Comparison of ENCODE assay signal across 26 mouse cellular contexts in genomic region chr9:83964376-83964775, GRCm38 (mm10). TPM values are rescaled to one million over a fixed set of nuclear protein-coding genes. Genes with fewer than 3 reads are reported as not detected.
DNase-seq lines count a peak whose midpoint lies in the region; ATAC-seq and TF ChIP-seq lines count a peak whose summit lies in the region.
"Had no signal": no experiment of that assay in that cellular context is flagged by ENCODE, and none has a peak within 500 bp of the region (broad histone marks: within the 10 kb centered on the region; RNA-seq: fewer than 3 reads in every experiment).

No protein-coding gene starts in this region.

- H3K27ac ChIP-seq in limb, embryonic 14.5 days (replicated peaks; ENCODE audit: low read depth, low read length), result no peak overlapping the region
- H3K27ac ChIP-seq in limb, embryonic 10.5 days, result no peak overlapping the region
- H3K27ac ChIP-seq in heart, postnatal 0 days (ENCODE audit: low read depth), result peak overlapping the region; percentile 21; the same call in 1 of the 2 replicates
- H3K27ac ChIP-seq: embryonic facial prominence, embryonic 13.5 days; forebrain, embryonic 15.5 days; intestine, embryonic 15.5 days had no signal

- no peak for TF ChIP-seq POLR2A in limb, embryonic 14.5 days (IDR thresholded peaks at IDR 0.05; ENCODE audit: borderline replicate concordance, extremely low read depth, insufficient read depth, insufficient read length)

- TF ChIP-seq EP300 in heart, postnatal 0 days (IDR thresholded peaks at IDR 0.05; ENCODE audit: low read depth), result peak; percentile 43; the same call in 1 of the 2 replicates

- no peaks in the 10 kb centered on the region for H3K36me3 ChIP-seq in limb, embryonic 14.5 days (ENCODE audit: control insufficient read depth, insufficient read depth, low read length)
- peaks cover 4% of the 10 kb centered on the region; the same call in 1 of the 2 replicates for H3K36me3 ChIP-seq in limb, embryonic 10.5 days
- 0 out of 2 replicates have a peak, but pooled peaks cover 5% of the 10 kb centered on the region for H3K36me3 ChIP-seq in heart, postnatal 0 days (replicated peaks; ENCODE audit: control insufficient read depth, insufficient read depth, low read length)
- H3K36me3 ChIP-seq: embryonic facial prominence, embryonic 13.5 days; forebrain, embryonic 15.5 days; G1E; intestine, embryonic 15.5 days had no signal

- H3K4me1 ChIP-seq in limb, embryonic 14.5 days (ENCODE audit: control insufficient read depth, insufficient read depth, low read length), result peaks cover 7% of the 10 kb centered on the region; the same call in 1 of the 2 replicates
- H3K4me1 ChIP-seq in limb, embryonic 10.5 days, result no peaks in the 10 kb centered on the region
- H3K4me1 ChIP-seq in heart, postnatal 0 days (ENCODE audit: control insufficient read depth, insufficient read depth), result peaks cover 27% of the 10 kb centered on the region
- H3K4me1 ChIP-seq: intestine, embryonic 15.5 days had no signal

- no peak for ATAC-seq in limb, embryonic 14.5 days (ENCODE audit: low FRiP score, low read depth)
- ATAC-seq in heart, postnatal 0 days (ENCODE audit: insufficient read depth, low read depth), result peak; percentile 65
- ATAC-seq: activated CD4-positive, CD25-positive, alpha-beta regulatory T cell, adult 4 months; forebrain, embryonic 15.5 days; hindbrain, embryonic 16.5 days; intestine, embryonic 15.5 days; liver, postnatal 0 days had no signal

- no peaks in the 10 kb centered on the region for H3K27me3 ChIP-seq in limb, embryonic 14.5 days (ENCODE audit: control insufficient read depth, insufficient read depth, low read length)
- no peaks in the 10 kb centered on the region for H3K27me3 ChIP-seq in limb, embryonic 10.5 days (ENCODE audit: low read depth, poor library complexity, severe bottlenecking)
- no peaks in the 10 kb centered on the region for H3K27me3 ChIP-seq in heart, postnatal 0 days (ENCODE audit: control insufficient read depth, insufficient read depth, low read length)
- H3K27me3 ChIP-seq: CH12.LX; embryonic facial prominence, embryonic 13.5 days; forebrain, embryonic 15.5 days; intestine, embryonic 15.5 days had no signal

- TF ChIP-seq CTCF in heart, postnatal 0 days (IDR thresholded peaks at IDR 0.05; ENCODE audit: low read depth), result 0 out of 2 replicates have a peak, but pooled peaks have one; percentile 10

- 80% methylated on average over 4 of the region's 4 CpGs for WGBS in limb, embryonic 14.5 days
- 95% methylated on average over 4 of the region's 4 CpGs for WGBS in limb, embryonic 10.5 days
- WGBS in heart, postnatal 0 days, result 19% methylated on average over 4 of the region's 4 CpGs

- no peak overlapping the region for H3K4me3 ChIP-seq in limb, embryonic 14.5 days (replicated peaks; ENCODE audit: low read length)
- H3K4me3 ChIP-seq in limb, embryonic 10.5 days, result no peak overlapping the region
- no peak overlapping the region for H3K4me3 ChIP-seq in heart, postnatal 0 days (ENCODE audit: low read depth, low read length)
- H3K4me3 ChIP-seq: embryonic facial prominence, embryonic 13.5 days; forebrain, embryonic 15.5 days; intestine, embryonic 15.5 days had no signal

- DNase-seq in limb, embryonic 14.5 days (ENCODE audit: low spot score), result peak; percentile 32
- DNase-seq in limb, embryonic 10.5 days (ENCODE audit: low spot score), result no peak
- peak; percentile 33 for DNase-seq in NIH3T3 (ENCODE audit: low read depth)
- DNase-seq in heart, adult 9 months (ENCODE audit: low spot score in 2 of 2), result peak; percentile 17 to 29
- DNase-seq in heart, postnatal 0 days (ENCODE audit: low spot score), result peak; percentile 74
- no peak for DNase-seq in gastrocnemius, postnatal 4 days (ENCODE audit: low spot score in 2 of 2)
- no peak for DNase-seq in right cerebral cortex, adult 2 months (ENCODE audit: low spot score in 2 of 2)
- DNase-seq: adrenal gland, postnatal 10 days; B cell, adult 2 months; cerebellum, adult 18-20 months; cerebellum, postnatal 25 days; gastrocnemius, postnatal 10 days; kidney, adult 8-10 months; kidney, postnatal 10 days; left cerebral cortex, postnatal 4 days; liver, postnatal 0 days; right cerebral cortex, postnatal 14 days had no signal

- H3K4me2 ChIP-seq in limb, embryonic 14.5 days (replicated peaks; ENCODE audit: low read depth, low read length, severe bottlenecking), result no peak overlapping the region
- H3K4me2 ChIP-seq in heart, postnatal 0 days (ENCODE audit: low read depth, low read length), result no peak overlapping the region
- H3K4me2 ChIP-seq: embryonic facial prominence, embryonic 13.5 days; forebrain, embryonic 15.5 days; intestine, embryonic 15.5 days; liver, embryonic 11.5 days; midbrain, embryonic 11.5 days had no signal

- no peaks in the 10 kb centered on the region for H3K9me3 ChIP-seq in limb, embryonic 14.5 days (ENCODE audit: control insufficient read depth, low read length)
- H3K9me3 ChIP-seq in limb, embryonic 10.5 days (replicated peaks), result no peaks in the 10 kb centered on the region
- H3K9me3 ChIP-seq in heart, postnatal 0 days (replicated peaks; ENCODE audit: control insufficient read depth, low read length), result no peaks in the 10 kb centered on the region
- H3K9me3 ChIP-seq: embryonic facial prominence, embryonic 13.5 days; forebrain, embryonic 15.5 days; G1E; intestine, embryonic 15.5 days had no signal

- H3K9ac ChIP-seq in limb, embryonic 14.5 days (ENCODE audit: low read depth, low read length, severe bottlenecking), result no peak overlapping the region
- no peak overlapping the region for H3K9ac ChIP-seq in heart, postnatal 0 days (replicated peaks; ENCODE audit: low read depth, low read length)
- H3K9ac ChIP-seq: embryonic facial prominence, embryonic 13.5 days; forebrain, embryonic 15.5 days; intestine, embryonic 15.5 days; liver, postnatal 0 days had no signal

RNA-seq across cellular contexts. Expression of gene Bckdhb, which starts 39.4 kb away (rescaled TPM):
- polyA plus RNA-seq in limb, embryonic 14.5 days (2012; rRNA removed), result 45.3 and 47.4 TPM in 2 replicates
- polyA plus RNA-seq in limb, embryonic 14.5 days (2014; fragmentation: Nextera tagmentation; extraction: Ambion mirVana), result 46.6 and 51.1 TPM in 2 replicates
- 68.6 and 68.7 TPM in 2 replicates for polyA plus RNA-seq in limb, embryonic 10.5 days (2016; fragmentation: Nextera tagmentation; extraction: Ambion mirVana)
- total RNA-seq in heart, postnatal 0 days (2014; rRNA removed; ENCODE audit: low replicate concordance), result 40.5 and 59.9 TPM in 2 replicates
- 86.6 and 89.5 TPM in 2 replicates for polyA plus RNA-seq in heart, postnatal 0 days (2015; fragmentation: Nextera tagmentation; extraction: Ambion mirVana)
- 10 to 100 TPM; 15.2 to 24.1 TPM for total RNA-seq in gastrocnemius, postnatal 4 days (2021)

Comparison
In these comparisons a context has a peak if more than half of its experiments do, and no peak if none do; other contexts are left out.
1. DNase-seq: peak in limb, embryonic 14.5 days (single experiment), NIH3T3 (single experiment), heart, adult 9 months (2 of 2) and heart, postnatal 0 days (single experiment); none in limb, embryonic 10.5 days (single experiment), gastrocnemius, postnatal 4 days (0 of 2) and right cerebral cortex, adult 2 months (0 of 2).